Mouse (Mus musculus) MEL (cell line): ENCODE measurements at regions not wholly inside any gene's neighbourhood (a gene's known extent, or its start where the extent isn't known, plus 50 kb on each side); places are given as distances from the start of the nearest gene placed in this dataset.

ENCODE experiments used
- CHD1 ChIP-seq: IDR thresholded peaks from 2 replicates; pipeline ENCODE4 v1.6.1; 2012; ENCODE audit warnings: low read depth, mild to moderate bottlenecking, inconsistent platforms, low read length, improper control_type of control experiment
- CTCF ChIP-seq, 3 experiments: IDR thresholded peaks in 2 of 3; conservative IDR thresholded peaks in 1 of 3; 2 replicates each; pipeline ENCODE4 v1.5.1; 2011 to 2012; ENCODE audit warnings: low read length in 3 of 3, low read depth in 2 of 3, mild to moderate bottlenecking in 2 of 3, improper control_type of control experiment in 1 of 3, inconsistent platforms in 1 of 3, mixed read lengths in 1 of 3, moderate library complexity in 1 of 3; ENCODE audit not compliant: control insufficient read depth in 1 of 3, insufficient read depth in 1 of 3, poor library complexity in 1 of 3, severe bottlenecking in 1 of 3
- GATA1 ChIP-seq: IDR thresholded peaks from 2 replicates; pipeline ENCODE4 v1.6.1; 2011; ENCODE audit warnings: low read depth, low read length, improper control_type of control experiment
- MAX ChIP-seq: IDR thresholded peaks from 2 replicates; pipeline ENCODE4 v1.6.1; 2011; ENCODE audit warnings: low read length, improper control_type of control experiment
- MYC ChIP-seq: IDR thresholded peaks from 2 replicates; pipeline ENCODE4 v1.6.1; 2011; ENCODE audit warnings: low read depth, mild to moderate bottlenecking, low read length, improper control_type of control experiment, moderate library complexity
- POLR2A ChIP-seq, 2 experiments: IDR thresholded peaks; 2 replicates each; pipeline ENCODE4 v1.6.1; 2011 to 2012; ENCODE audit warnings: low read length in 2 of 2, mild to moderate bottlenecking in 2 of 2, control low read depth in 1 of 2, improper control_type of control experiment in 1 of 2, low read depth in 1 of 2, moderate library complexity in 1 of 2; ENCODE audit not compliant: control insufficient read depth in 1 of 2, insufficient read depth in 1 of 2, poor library complexity in 1 of 2
- RAD21 ChIP-seq: IDR thresholded peaks from 2 replicates; pipeline ENCODE4 v1.6.1; 2011; ENCODE audit warnings: mild to moderate bottlenecking, low read depth, low read length, improper control_type of control experiment
- ZC3H11A ChIP-seq: IDR thresholded peaks from 2 replicates; pipeline ENCODE4 v1.6.1; 2012; ENCODE audit warnings: low read depth, mild to moderate bottlenecking, inconsistent platforms, low read length, improper control_type of control experiment

DNA sequence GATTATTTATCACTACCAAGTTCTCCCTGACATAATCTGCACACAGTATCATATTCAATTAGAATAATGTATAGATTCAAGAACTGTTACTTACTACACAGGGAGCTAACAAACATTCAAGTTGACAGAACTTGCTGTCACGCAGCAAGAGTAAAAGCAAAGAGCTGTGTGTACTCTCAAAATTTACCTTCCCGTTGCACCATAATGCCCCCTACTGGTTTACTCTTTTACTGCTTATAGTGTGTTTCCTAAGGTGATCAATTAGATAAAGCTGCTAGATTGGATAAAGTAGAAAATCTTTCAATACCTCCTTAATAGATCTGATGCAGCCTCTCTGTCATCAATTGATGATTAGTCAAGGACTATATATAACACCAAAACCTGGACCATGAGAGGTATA, 132.1 kb downstream of the Olfr1505 start:
- TF ChIP-seq RAD21 = no peak
- TF ChIP-seq CHD1 = no peak
- no peak for TF ChIP-seq POLR2A (IDR thresholded peaks at IDR 0.05; ENCODE audit: control insufficient read depth in 1 of 2, insufficient read depth in 1 of 2, low read depth in 1 of 2, low read length in 2 of 2, poor library complexity in 1 of 2)
- TF ChIP-seq MAX = no peak
- TF ChIP-seq MYC = no peak
- TF ChIP-seq GATA1 = no peak
- TF ChIP-seq CTCF (IDR thresholded peaks at IDR 0.05 in 2 of 3, conservative IDR thresholded peaks at IDR 0.05 in 1 of 3; ENCODE audit: control insufficient read depth in 1 of 3, insufficient read depth in 1 of 3, low read depth in 2 of 3, low read length in 3 of 3, poor library complexity in 1 of 3, severe bottlenecking in 1 of 3) = no peak; a peak in 1 of 6 replicates
- no peak for TF ChIP-seq ZC3H11A
